Mouse (Mus musculus): ENCODE results near the gene Cdk14. TPM values are rescaled to one million over a fixed set of nuclear protein-coding genes. Genes with fewer than 3 reads are reported as not detected.
"Not testable (repeated sequence)": the region's sequence is repeated elsewhere in the genome, so short reads cannot be mapped to it uniquely, and the experiment has no call there.

Gene Cdk14
- polyA plus RNA-seq, 1 experiment from 2014 or later: 25.5 TPM

GRCm38 (mm10) chr5:5341611-5342010 is 78.5 kb downstream of the Cdk14 start:
- ATAC-seq (ENCODE audit: low FRiP score): no peak
- H3K4me3 ChIP-seq (ENCODE audit: low read depth, low read length): no peak overlapping the region
- H3K9me3 ChIP-seq (ENCODE audit: control insufficient read depth, low read length): peaks cover 2% of the 10 kb centered on the region; the same call in 1 of the 2 replicates
- H3K27ac ChIP-seq (ENCODE audit: low read depth, low read length): no peak overlapping the region
- H3K4me2 ChIP-seq: no peak overlapping the region
- WGBS: 88% methylated on average over 8 of the region's 8 CpGs
- no peaks in the 10 kb centered on the region for H3K27me3 ChIP-seq (ENCODE audit: control insufficient read depth, insufficient read depth, low read length)
- no peak for DNase-seq (ENCODE audit: low spot score, missing footprints)
- no peak overlapping the region for H3K9ac ChIP-seq (ENCODE audit: low read length)
- peaks cover 13% of the 10 kb centered on the region for H3K4me1 ChIP-seq (ENCODE audit: control insufficient read depth, insufficient read depth, low read length)
- no peaks in the 10 kb centered on the region for H3K36me3 ChIP-seq (ENCODE audit: control insufficient read depth, insufficient read depth, low read length)

- Histone ChIP-seq H3K4me3 (ENCODE audit: low read depth, low read length) (no peak overlapping the region), H3K27ac (ENCODE audit: low read depth, low read length) (no peak overlapping the region), H3K9ac (ENCODE audit: low read length) (no peak overlapping the region), H3K4me1 (ENCODE audit: control insufficient read depth, insufficient read depth, low read length) (no peaks in the 10 kb centered on the region), H3K4me2 (no peak overlapping the region), H3K27me3 (ENCODE audit: control insufficient read depth, insufficient read depth, low read length) (no peaks in the 10 kb centered on the region), H3K9me3 (ENCODE audit: control insufficient read depth, low read length) (peaks cover 2% of the 10 kb centered on the region; the same call in 1 of the 2 replicates), H3K36me3 (ENCODE audit: control insufficient read depth, insufficient read depth, low read length) (no peaks in the 10 kb centered on the region)
- DNase-seq (ENCODE audit: low spot score, missing footprints): no peak
- ATAC-seq (ENCODE audit: low FRiP score): no peak
- 93% methylated on average over 8 of the region's 8 CpGs for WGBS
Observed at GRCm38 (mm10) chr5:5333916-5334315, 86.2 kb downstream of the Cdk14 start.

GRCm38 (mm10) chr5:5330926-5331460 is 89.1 kb downstream of the Cdk14 start:
- Histone ChIP-seq H3K27me3 (ENCODE audit: control insufficient read depth, insufficient read depth, low read length) (no peaks in the 10 kb centered on the region), H3K9me3 (ENCODE audit: control insufficient read depth, low read length) (no peaks in the 10 kb centered on the region), H3K4me3 (ENCODE audit: low read depth, low read length) (no peak overlapping the region), H3K27ac (ENCODE audit: low read depth, low read length) (no peak overlapping the region), H3K9ac (ENCODE audit: low read length) (no peak overlapping the region), H3K4me1 (ENCODE audit: control insufficient read depth, insufficient read depth, low read length) (no peaks in the 10 kb centered on the region), H3K36me3 (ENCODE audit: control insufficient read depth, insufficient read depth, low read length) (no peaks in the 10 kb centered on the region), H3K4me2 (no peak overlapping the region)
- ATAC-seq (ENCODE audit: low FRiP score) (no peak), DNase-seq (ENCODE audit: low spot score, missing footprints) (no peak)
- WGBS: 62% methylated on average over 10 of the region's 10 CpGs

GRCm38 (mm10) chr5:5329018-5329417 is 91.1 kb downstream of the Cdk14 start:
- not testable (repeated sequence) for H3K9ac ChIP-seq (ENCODE audit: low read length); ATAC-seq (ENCODE audit: low FRiP score); DNase-seq (ENCODE audit: low spot score, missing footprints); H3K4me3 ChIP-seq (ENCODE audit: low read depth, low read length); H3K4me1 ChIP-seq (ENCODE audit: control insufficient read depth, insufficient read depth, low read length); H3K27ac ChIP-seq (ENCODE audit: low read depth, low read length); H3K9me3 ChIP-seq (ENCODE audit: control insufficient read depth, low read length); H3K4me2 ChIP-seq; H3K36me3 ChIP-seq (ENCODE audit: control insufficient read depth, insufficient read depth, low read length); H3K27me3 ChIP-seq (ENCODE audit: control insufficient read depth, insufficient read depth, low read length)
- 88% methylated on average over 2 of the region's 2 CpGs for WGBS

- no peaks in the 10 kb centered on the region for H3K4me1 ChIP-seq (ENCODE audit: control insufficient read depth, insufficient read depth, low read length)
- WGBS: 98% methylated on average over 2 of the region's 2 CpGs
- H3K4me2 ChIP-seq: no peak overlapping the region
- no peaks in the 10 kb centered on the region for H3K36me3 ChIP-seq (ENCODE audit: control insufficient read depth, insufficient read depth, low read length)
- no peak overlapping the region for H3K4me3 ChIP-seq (ENCODE audit: low read depth, low read length)
- H3K9ac ChIP-seq (ENCODE audit: low read length): no peak overlapping the region
- ATAC-seq (ENCODE audit: low FRiP score): no peak
- no peaks in the 10 kb centered on the region for H3K27me3 ChIP-seq (ENCODE audit: control insufficient read depth, insufficient read depth, low read length)
- no peaks in the 10 kb centered on the region for H3K9me3 ChIP-seq (ENCODE audit: control insufficient read depth, low read length)
- DNase-seq (ENCODE audit: low spot score, missing footprints): no peak
- H3K27ac ChIP-seq (ENCODE audit: low read depth, low read length): no peak overlapping the region
Observed at GRCm38 (mm10) chr5:5326716-5327115, 93.4 kb downstream of the Cdk14 start.

- H3K27ac ChIP-seq (ENCODE audit: low read depth, low read length): no peak overlapping the region
- no peaks in the 10 kb centered on the region for H3K27me3 ChIP-seq (ENCODE audit: control insufficient read depth, insufficient read depth, low read length)
- no peak overlapping the region for H3K4me3 ChIP-seq (ENCODE audit: low read depth, low read length)
- no peaks in the 10 kb centered on the region for H3K4me1 ChIP-seq (ENCODE audit: control insufficient read depth, insufficient read depth, low read length)
- no peak overlapping the region for H3K4me2 ChIP-seq
- no peaks in the 10 kb centered on the region for H3K36me3 ChIP-seq (ENCODE audit: control insufficient read depth, insufficient read depth, low read length)
- DNase-seq (ENCODE audit: low spot score, missing footprints) (no peak), ATAC-seq (ENCODE audit: low FRiP score) (no peak)
- no peaks in the 10 kb centered on the region for H3K9me3 ChIP-seq (ENCODE audit: control insufficient read depth, low read length)
- WGBS: 92% methylated on average over 8 of the region's 8 CpGs
- H3K9ac ChIP-seq (ENCODE audit: low read length): no peak overlapping the region
Observed at GRCm38 (mm10) chr5:5322699-5323098, 97.4 kb downstream of the Cdk14 start.

- 78% methylated on average over 2 of the region's 2 CpGs for WGBS
- Histone ChIP-seq H3K27me3 (ENCODE audit: control insufficient read depth, insufficient read depth, low read length) (no peaks in the 10 kb centered on the region), H3K27ac (ENCODE audit: low read depth, low read length) (no peak overlapping the region), H3K9ac (ENCODE audit: low read length) (no peak overlapping the region), H3K4me3 (ENCODE audit: low read depth, low read length) (no peak overlapping the region), H3K9me3 (ENCODE audit: control insufficient read depth, low read length) (no peaks in the 10 kb centered on the region), H3K4me2 (no peak overlapping the region), H3K36me3 (ENCODE audit: control insufficient read depth, insufficient read depth, low read length) (no peaks in the 10 kb centered on the region), H3K4me1 (ENCODE audit: control insufficient read depth, insufficient read depth, low read length) (no peaks in the 10 kb centered on the region)
- ATAC-seq (ENCODE audit: low FRiP score): no peak
- DNase-seq (ENCODE audit: low spot score, missing footprints): no peak
Observed at GRCm38 (mm10) chr5:5320506-5321181, 99.5 kb downstream of the Cdk14 start.

GRCm38 (mm10) chr5:5319824-5320505 is 100.1 kb downstream of the Cdk14 start:
- no peaks in the 10 kb centered on the region for H3K36me3 ChIP-seq (ENCODE audit: control insufficient read depth, insufficient read depth, low read length)
- DNase-seq (ENCODE audit: low spot score, missing footprints) (no peak), ATAC-seq (ENCODE audit: low FRiP score) (no peak)
- H3K27ac ChIP-seq (ENCODE audit: low read depth, low read length): no peak overlapping the region
- no peaks in the 10 kb centered on the region for H3K4me1 ChIP-seq (ENCODE audit: control insufficient read depth, insufficient read depth, low read length)
- no peak overlapping the region for H3K4me2 ChIP-seq
- H3K27me3 ChIP-seq (ENCODE audit: control insufficient read depth, insufficient read depth, low read length): no peaks in the 10 kb centered on the region
- H3K9ac ChIP-seq (ENCODE audit: low read length): no peak overlapping the region
- H3K9me3 ChIP-seq (ENCODE audit: control insufficient read depth, low read length): no peaks in the 10 kb centered on the region
- 83% methylated on average over 8 of the region's 8 CpGs for WGBS
- no peak overlapping the region for H3K4me3 ChIP-seq (ENCODE audit: low read depth, low read length)

GRCm38 (mm10) chr5:5314270-5314669 is 105.8 kb downstream of the Cdk14 start:
- no peak overlapping the region for H3K4me3 ChIP-seq (ENCODE audit: low read depth, low read length)
- no peaks in the 10 kb centered on the region for H3K9me3 ChIP-seq (ENCODE audit: control insufficient read depth, low read length)
- H3K9ac ChIP-seq (ENCODE audit: low read length): no peak overlapping the region
- 77% methylated on average over 6 of the region's 6 CpGs for WGBS
- H3K4me1 ChIP-seq (ENCODE audit: control insufficient read depth, insufficient read depth, low read length): no peaks in the 10 kb centered on the region
- ATAC-seq (ENCODE audit: low FRiP score): no peak
- H3K27ac ChIP-seq (ENCODE audit: low read depth, low read length): no peak overlapping the region
- H3K36me3 ChIP-seq (ENCODE audit: control insufficient read depth, insufficient read depth, low read length): no peaks in the 10 kb centered on the region
- H3K27me3 ChIP-seq (ENCODE audit: control insufficient read depth, insufficient read depth, low read length): no peaks in the 10 kb centered on the region
- H3K4me2 ChIP-seq: no peak overlapping the region
- DNase-seq (ENCODE audit: low spot score, missing footprints): no peak
